Mouse (Mus musculus): ENCODE results near the gene Gm45233.
A peak's percentile ranks its signal among the peaks of the same experiment; 100 is the strongest.

Gm45233 gene

GRCm38 (mm10) chr7:43448246-43448645 lies 4.3 kb downstream of the Gm45233 start:
- no peak for DNase-seq (ENCODE audit: low spot score)

GRCm38 (mm10) chr7:43449811-43450210 lies 5.9 kb downstream of the Gm45233 start:
- no peak for DNase-seq (ENCODE audit: low spot score)

GRCm38 (mm10) chr7:43451726-43452125 lies 7.8 kb downstream of the Gm45233 start:
- no peak for DNase-seq (ENCODE audit: low spot score)

GRCm38 (mm10) chr7:43452609-43453008 lies 8.7 kb downstream of the Gm45233 start:
- peak; percentile 17 for DNase-seq (ENCODE audit: low spot score)

GRCm38 (mm10) chr7:43453599-43454355 lies 9.8 kb downstream of the Gm45233 start:
- DNase-seq (ENCODE audit: low spot score) = no peak

GRCm38 (mm10) chr7:43454371-43454770 lies 10.4 kb downstream of the Gm45233 start:
- DNase-seq (ENCODE audit: low spot score) = no peak

GRCm38 (mm10) chr7:43462851-43463250 lies 18.9 kb downstream of the Gm45233 start, which contains the start of gene Vsig10l:
Gene Vsig10l, plus strand, starts transcription at chr7:43463151.
- DNase-seq (ENCODE audit: low spot score) = no peak

GRCm38 (mm10) chr7:43463976-43464375 lies 20.0 kb downstream of the Gm45233 start:
- no peak for DNase-seq (ENCODE audit: low spot score)

- no peak for DNase-seq (ENCODE audit: low spot score)
These were observed 21.0 kb downstream of the Gm45233 start for GRCm38 (mm10) chr7:43464864-43465343.

- DNase-seq (ENCODE audit: low spot score) = peak; percentile 86
These were observed 21.6 kb downstream of the Gm45233 start for GRCm38 (mm10) chr7:43465344-43466098.

GRCm38 (mm10) chr7:43466099-43466694 lies 22.3 kb downstream of the Gm45233 start:
- DNase-seq (ENCODE audit: low spot score) = peak; percentile 82

GRCm38 (mm10) chr7:43470373-43470772 lies 26.4 kb downstream of the Gm45233 start:
- no peak for DNase-seq (ENCODE audit: low spot score)

- no peak for DNase-seq (ENCODE audit: low spot score)
These were observed 31.8 kb downstream of the Gm45233 start for GRCm38 (mm10) chr7:43475706-43476105.

- no peak for DNase-seq (ENCODE audit: low spot score)
These were observed 32.4 kb downstream of the Gm45233 start for GRCm38 (mm10) chr7:43476376-43476775.

- no peak for DNase-seq (ENCODE audit: low spot score)
These were observed 37.3 kb downstream of the Gm45233 start for GRCm38 (mm10) chr7:43481191-43481590.

- DNase-seq (ENCODE audit: low spot score) = no peak
These were observed 38.3 kb downstream of the Gm45233 start for GRCm38 (mm10) chr7:43482090-43482716.

GRCm38 (mm10) chr7:43483236-43483635 lies 39.3 kb downstream of the Gm45233 start:
- peak; percentile 42 for DNase-seq (ENCODE audit: low spot score)

GRCm38 (mm10) chr7:43488646-43489045 lies 44.7 kb downstream of the Gm45233 start:
- no peak for DNase-seq (ENCODE audit: low spot score)

GRCm38 (mm10) chr7:43489631-43490125 lies 45.8 kb downstream of the Gm45233 start, which contains the start of gene Iglon5:
Gene Iglon5, minus strand, starts transcription at chr7:43490075.
- no peak for DNase-seq (ENCODE audit: low spot score)

GRCm38 (mm10) chr7:43490182-43490584 lies 46.3 kb downstream of the Gm45233 start:
- DNase-seq (ENCODE audit: low spot score) = peak; percentile 26

- DNase-seq (ENCODE audit: low spot score) = no peak
These were observed 46.9 kb downstream of the Gm45233 start for GRCm38 (mm10) chr7:43490861-43491260.

All from ovary, postnatal 36 days (tissue).